Mouse (Mus musculus): ENCODE data around the gene Traf3ip1. TPM values are rescaled to one million over a fixed set of nuclear protein-coding genes. Genes with fewer than 3 reads are reported as not detected.
A peak's percentile ranks its signal among the peaks of the same experiment; 100 is the strongest.

The Traf3ip1 gene
- total RNA-seq (2017), result 6.9 and 7.8 TPM in 2 replicates

DNA sequence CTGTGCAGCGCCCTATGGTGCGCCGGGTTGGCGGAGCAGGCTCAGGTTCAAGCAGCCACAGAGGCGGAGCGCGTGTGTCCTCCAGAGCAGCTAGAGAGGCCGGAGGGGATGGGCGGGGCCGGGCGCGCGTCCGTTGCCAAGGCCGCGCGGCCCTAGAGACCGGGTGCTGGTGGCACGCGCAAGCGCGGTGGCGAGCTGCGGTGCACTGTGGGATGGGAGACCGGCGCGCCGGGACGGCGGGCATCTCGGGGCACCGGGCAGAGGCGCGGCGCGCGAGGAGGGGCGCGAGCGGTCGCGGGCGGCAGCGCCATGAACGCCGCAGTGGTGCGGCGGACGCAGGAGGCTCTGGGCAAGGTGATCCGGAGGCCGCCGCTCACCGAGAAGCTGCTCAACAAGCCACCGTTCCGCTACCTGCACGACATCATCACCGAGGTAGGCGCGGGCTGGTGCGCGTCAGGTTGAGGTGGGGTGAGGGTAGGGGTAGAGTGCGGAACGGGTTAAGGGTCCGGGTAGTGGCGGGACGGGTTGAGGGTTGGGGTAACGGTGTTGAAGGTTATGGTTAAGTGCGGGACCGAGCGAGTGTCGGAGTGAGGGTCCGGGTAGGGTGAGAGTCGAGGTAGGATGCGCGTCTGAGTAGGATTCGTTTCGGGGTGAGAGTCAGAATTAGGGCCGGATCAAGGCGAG is at the start of gene Traf3ip1:
Traf3ip1 (plus strand) TSS at position 191 of the 684 bp plus-strand sequence.
- ATAC-seq (replicated peaks in 1 of 2; ENCODE audit: insufficient read depth in 1 of 2, low FRiP score in 2 of 2, low TSS enrichment in 1 of 2, low read depth in 1 of 2, poor library complexity in 2 of 2, severe bottlenecking in 2 of 2), result peak; percentile 86 to 90

DNA sequence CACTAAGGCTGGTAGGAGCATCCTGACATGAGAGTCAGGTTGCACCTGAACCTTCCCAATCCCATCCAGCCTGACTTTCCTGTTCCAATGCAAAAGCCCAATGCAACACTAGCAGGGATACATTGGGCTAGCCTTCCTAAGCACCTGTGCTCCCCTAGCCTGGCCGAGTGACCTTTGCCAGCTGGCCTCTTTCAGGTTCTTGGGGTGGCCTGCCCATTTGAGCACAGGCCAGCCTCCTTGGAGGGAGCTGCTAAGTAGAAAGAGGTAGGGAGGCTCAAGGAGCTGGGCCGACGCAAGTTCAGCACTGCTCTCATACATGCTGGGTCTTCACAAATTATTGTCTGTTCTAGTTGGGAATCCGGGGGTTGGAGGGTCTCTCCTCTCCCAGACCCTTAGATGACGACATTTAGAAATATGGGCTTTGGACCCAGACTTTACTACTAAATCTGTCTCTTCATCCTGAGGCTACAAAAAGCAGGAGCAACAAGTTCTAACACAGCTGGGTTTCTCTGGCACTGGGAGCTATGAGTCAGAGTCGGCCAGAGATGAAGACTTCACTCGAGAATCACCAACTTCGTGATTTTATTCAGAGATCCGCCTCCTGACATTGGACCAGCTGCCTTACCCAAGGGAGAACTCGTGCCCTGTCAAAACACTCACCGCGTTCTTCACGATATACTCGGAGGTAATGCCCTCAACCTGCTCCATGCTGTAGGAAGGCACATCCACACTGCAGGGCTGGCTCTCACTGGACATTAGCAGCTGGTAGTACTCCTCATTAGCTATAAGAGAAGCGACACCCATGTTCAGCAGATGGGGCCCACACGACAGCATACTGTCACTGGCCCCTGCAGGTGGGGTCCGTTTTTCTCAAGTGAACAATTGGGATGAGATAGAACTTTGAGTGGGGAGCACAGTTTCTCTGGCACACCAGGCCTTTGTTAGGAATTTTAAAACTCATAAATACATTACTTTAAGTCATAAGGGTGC is 49.3 kb upstream of the Traf3ip1 start:
- no peak for ATAC-seq (replicated peaks in 1 of 2; ENCODE audit: insufficient read depth in 1 of 2, low FRiP score in 2 of 2, low TSS enrichment in 1 of 2, low read depth in 1 of 2, poor library complexity in 2 of 2, severe bottlenecking in 2 of 2)

DNA sequence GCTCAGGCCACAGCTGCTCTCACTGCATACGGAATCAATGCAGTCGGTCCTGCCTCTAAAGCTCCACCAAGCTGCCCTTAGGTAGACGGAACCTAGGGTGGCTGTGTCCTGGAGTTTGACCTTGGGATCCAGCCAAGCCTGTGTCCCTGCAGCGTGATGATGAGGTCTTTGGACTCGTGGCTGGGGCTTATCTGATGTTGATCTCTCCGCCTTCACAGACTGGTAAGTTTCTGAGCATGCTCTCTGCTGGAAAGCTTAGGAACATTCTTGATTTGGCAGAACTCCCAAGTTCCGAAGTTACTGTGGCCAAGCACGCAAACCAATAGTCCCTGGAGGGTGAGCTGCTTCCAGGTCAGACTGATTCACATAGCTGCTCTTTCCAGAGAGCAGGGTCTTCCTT is 48.4 kb upstream of the Traf3ip1 start:
- no peak for ATAC-seq (replicated peaks in 1 of 2; ENCODE audit: insufficient read depth in 1 of 2, low FRiP score in 2 of 2, low TSS enrichment in 1 of 2, low read depth in 1 of 2, poor library complexity in 2 of 2, severe bottlenecking in 2 of 2)

DNA sequence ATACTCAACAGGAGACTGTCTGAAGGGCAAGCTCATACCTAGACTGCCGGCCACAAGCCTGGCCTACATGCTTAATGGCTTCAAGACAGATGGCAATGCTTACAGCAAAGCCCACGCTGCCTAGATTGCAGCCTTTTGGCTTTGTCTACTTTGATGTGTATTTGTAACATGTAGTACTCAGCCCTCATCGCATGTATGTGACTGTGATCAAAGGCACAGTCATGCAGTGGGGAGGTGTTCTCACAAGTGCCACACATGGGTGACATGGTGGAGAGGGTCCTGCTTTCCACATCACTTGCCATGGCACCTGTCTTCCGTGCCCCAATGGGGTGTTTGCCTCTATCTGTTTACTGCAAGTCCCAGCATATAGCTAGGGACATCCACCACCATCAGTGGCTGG is 47.9 kb upstream of the Traf3ip1 start:
- no peak for ATAC-seq (replicated peaks in 1 of 2; ENCODE audit: insufficient read depth in 1 of 2, low FRiP score in 2 of 2, low TSS enrichment in 1 of 2, low read depth in 1 of 2, poor library complexity in 2 of 2, severe bottlenecking in 2 of 2)

DNA sequence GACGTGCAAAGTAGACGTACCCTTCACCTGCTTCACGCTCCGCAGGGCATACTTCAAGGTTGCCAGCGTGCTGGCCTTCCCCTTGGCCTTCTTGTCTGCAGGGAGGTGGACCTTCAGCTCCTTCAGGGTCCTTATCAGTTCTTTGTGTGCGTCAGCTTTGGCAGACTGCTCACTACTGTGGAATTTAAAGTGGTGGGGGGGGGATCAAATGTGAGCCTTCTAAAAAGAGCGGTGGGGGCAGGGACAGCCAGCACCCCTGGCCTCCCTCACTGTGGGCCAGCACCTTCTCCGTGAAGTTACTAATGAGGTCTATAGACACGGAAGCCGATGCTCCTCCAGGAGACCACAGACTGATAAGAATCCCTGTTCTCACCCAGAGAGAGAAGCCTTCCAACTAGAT is 45.8 kb upstream of the Traf3ip1 start:
- ATAC-seq (replicated peaks in 1 of 2; ENCODE audit: insufficient read depth in 1 of 2, low FRiP score in 2 of 2, low TSS enrichment in 1 of 2, low read depth in 1 of 2, poor library complexity in 2 of 2, severe bottlenecking in 2 of 2), result no peak

DNA sequence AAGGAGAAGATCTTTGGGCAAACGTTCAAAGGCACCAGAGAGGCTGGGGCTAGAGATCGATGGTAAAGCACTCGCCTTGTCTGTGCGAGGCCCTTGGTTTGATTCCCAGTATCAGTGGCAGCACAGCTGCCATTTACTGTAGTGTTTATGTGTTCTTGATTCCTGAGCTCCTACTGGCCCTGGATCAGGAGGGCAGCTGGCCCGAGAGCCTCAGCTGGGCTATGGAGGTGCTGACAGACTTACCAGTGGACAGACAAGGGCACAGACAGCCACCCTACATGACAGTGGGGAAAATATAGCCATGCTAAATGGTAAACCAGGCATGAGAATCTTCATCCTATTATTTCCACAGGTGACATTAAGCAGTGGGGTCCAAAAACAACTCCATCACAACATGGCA is 43.6 kb upstream of the Traf3ip1 start:
- ATAC-seq (replicated peaks in 1 of 2; ENCODE audit: insufficient read depth in 1 of 2, low FRiP score in 2 of 2, low TSS enrichment in 1 of 2, low read depth in 1 of 2, poor library complexity in 2 of 2, severe bottlenecking in 2 of 2), result no peak

DNA sequence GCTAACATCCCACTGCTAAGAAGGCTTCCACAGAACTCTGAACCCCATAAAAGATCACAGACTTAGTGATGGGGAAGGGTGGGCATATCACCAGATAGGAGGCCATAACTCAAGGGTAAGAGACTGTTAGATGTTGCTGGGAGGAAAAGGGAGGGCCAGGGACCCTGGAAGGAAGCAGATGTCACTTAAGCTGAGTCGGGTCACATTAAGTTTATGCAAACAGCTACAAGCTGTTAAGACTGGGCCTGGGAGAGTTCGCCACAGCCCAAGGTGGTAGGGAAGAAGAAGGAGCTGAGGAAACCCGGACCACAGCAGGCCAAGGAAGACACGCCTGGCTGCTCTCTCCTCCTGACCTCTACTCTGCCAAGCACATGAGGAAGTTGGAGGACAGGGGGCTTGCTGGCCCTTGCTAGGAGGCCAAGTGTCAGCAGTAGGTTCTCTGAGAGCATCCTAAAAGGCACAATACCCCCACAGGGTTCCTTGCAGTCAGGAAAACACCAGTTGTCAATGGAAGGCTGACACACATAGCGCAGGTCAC is 42.8 kb upstream of the Traf3ip1 start:
- ATAC-seq (replicated peaks in 1 of 2; ENCODE audit: insufficient read depth in 1 of 2, low FRiP score in 2 of 2, low TSS enrichment in 1 of 2, low read depth in 1 of 2, poor library complexity in 2 of 2, severe bottlenecking in 2 of 2), result peak; percentile 15 to 52; a peak in 3 of 4 replicates

DNA sequence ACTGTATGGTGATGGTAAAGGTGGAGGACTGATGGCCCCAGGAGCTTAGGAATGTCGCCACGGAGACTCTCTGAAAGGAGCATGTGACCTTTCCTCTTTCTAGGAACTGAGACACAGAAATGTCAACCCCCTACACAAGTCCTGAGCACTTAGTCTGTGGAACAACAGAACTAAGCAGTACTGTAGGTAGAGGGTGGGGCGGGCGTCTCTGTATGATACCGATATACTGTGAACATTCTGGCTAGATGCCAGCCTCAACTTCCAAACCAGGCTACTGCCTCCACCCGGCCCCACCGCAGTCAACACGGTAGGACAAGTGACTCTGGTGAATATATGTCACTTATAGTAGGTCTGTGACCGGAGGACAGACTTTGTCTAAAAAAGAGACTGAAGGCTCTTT is 40.5 kb upstream of the Traf3ip1 start:
- ATAC-seq (replicated peaks in 1 of 2; ENCODE audit: insufficient read depth in 1 of 2, low FRiP score in 2 of 2, low TSS enrichment in 1 of 2, low read depth in 1 of 2, poor library complexity in 2 of 2, severe bottlenecking in 2 of 2), result no peak

DNA sequence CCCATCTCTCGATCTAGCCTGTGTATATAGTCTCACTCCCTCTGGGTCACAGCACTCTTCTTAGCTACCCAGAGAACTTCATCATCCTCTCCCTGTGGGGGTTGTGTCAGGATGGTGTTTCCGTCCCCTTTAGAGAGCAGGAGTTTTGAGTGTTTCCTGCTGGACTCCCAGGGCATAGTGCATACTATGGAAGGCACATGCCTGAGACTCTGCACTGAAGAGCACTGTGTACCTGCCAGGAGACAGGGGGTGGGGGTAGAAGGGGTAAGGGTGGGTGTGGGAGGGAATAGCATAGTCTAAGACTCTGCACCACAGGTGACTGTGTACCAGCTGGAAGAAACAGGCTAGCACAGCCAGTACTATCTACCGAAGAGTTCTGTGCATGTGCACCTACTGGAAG is 40.1 kb upstream of the Traf3ip1 start:
- ATAC-seq (replicated peaks in 1 of 2; ENCODE audit: insufficient read depth in 1 of 2, low FRiP score in 2 of 2, low TSS enrichment in 1 of 2, low read depth in 1 of 2, poor library complexity in 2 of 2, severe bottlenecking in 2 of 2), result no peak

DNA sequence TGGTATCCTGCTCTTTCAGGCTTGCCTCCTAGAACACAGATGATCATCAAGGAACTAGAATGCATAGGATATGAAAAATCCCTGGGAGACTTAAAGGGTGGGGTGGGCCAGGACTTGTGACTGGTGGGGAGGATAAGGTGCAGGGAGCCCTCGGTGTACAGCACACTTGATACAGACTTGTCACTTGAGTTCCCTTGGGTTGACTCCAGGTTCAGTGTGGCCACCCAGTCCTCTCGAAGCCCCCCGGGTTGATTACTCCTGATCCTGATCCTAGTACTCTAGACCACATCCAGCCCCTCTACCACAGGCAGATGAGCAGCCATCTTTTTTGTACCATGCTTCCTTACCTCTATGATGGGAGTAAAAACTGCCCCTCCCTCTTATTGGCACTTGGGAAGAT is 39.5 kb upstream of the Traf3ip1 start:
- ATAC-seq (replicated peaks in 1 of 2; ENCODE audit: insufficient read depth in 1 of 2, low FRiP score in 2 of 2, low TSS enrichment in 1 of 2, low read depth in 1 of 2, poor library complexity in 2 of 2, severe bottlenecking in 2 of 2), result no peak

DNA sequence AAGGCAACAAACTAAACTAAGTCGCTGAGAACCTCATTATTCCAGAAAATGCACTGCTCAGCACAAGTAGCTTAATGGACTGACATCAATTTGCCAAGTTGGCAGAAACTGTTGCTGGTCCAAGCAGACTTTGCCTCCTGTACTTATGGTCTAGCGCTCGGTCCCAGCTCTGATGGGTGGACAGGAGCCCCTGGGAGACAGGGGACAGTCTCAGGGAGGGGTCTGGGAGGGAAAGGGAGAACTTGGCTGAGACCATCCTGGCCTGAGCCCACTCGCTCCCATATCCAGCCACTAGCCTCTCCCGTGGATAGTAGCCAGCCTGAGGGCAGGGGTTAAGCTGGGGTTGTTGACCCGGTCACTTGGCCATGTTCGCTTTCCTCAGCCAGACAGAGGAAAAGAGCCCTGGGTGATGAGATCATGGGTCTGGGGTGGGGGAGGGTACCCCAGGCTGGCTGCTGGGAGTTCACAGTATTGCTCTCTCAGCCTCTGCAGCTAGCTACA is 38.7 kb upstream of the Traf3ip1 start:
- ATAC-seq (replicated peaks in 1 of 2; ENCODE audit: insufficient read depth in 1 of 2, low FRiP score in 2 of 2, low TSS enrichment in 1 of 2, low read depth in 1 of 2, poor library complexity in 2 of 2, severe bottlenecking in 2 of 2), result no peak

DNA sequence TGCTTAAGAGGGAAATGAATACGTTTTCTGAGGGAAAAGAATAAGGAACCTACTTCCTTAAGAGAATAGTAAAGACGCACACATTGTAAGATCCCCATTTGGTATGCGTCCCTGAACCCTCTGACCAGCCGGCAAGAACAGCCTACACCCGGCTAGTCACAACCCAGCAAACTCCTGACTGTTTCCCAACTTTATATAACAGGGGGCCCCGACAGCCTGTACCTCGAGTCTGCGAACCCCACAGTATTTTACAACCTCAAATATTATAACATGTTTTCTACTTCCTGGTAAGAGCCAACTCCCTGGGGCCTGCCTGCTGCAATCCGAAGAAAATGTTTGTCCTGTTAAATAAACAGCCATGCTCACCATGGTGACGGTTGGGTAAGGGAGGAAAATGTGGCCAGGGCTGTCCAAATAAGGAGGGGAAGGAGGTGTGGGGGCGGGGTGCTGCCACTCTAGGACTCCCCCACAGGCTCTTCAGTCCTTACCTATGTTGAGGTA is 38.1 kb upstream of the Traf3ip1 start:
- peak; percentile 22 to 46 for ATAC-seq (replicated peaks in 1 of 2; ENCODE audit: insufficient read depth in 1 of 2, low FRiP score in 2 of 2, low TSS enrichment in 1 of 2, low read depth in 1 of 2, poor library complexity in 2 of 2, severe bottlenecking in 2 of 2)

DNA sequence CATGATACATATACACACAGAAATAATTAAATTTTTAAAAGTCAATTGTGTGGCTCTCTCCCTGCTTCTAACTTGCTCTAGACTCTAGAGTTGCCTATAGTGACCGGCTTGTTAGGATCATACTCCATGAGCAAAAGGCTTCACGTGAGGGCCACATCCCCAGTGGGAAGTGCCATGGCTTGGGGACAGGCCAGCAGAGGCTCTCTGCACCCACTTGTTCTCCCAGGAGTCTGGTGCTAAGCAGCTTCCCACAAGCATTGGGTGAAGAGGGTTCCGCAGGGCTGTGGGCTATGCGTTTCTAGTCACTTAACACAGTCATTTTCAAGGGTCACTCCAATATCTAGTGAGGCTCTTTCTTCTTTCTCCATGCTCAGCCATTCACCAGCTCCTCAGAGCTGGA is 37.3 kb upstream of the Traf3ip1 start:
- ATAC-seq (replicated peaks in 1 of 2; ENCODE audit: insufficient read depth in 1 of 2, low FRiP score in 2 of 2, low TSS enrichment in 1 of 2, low read depth in 1 of 2, poor library complexity in 2 of 2, severe bottlenecking in 2 of 2), result no peak

DNA sequence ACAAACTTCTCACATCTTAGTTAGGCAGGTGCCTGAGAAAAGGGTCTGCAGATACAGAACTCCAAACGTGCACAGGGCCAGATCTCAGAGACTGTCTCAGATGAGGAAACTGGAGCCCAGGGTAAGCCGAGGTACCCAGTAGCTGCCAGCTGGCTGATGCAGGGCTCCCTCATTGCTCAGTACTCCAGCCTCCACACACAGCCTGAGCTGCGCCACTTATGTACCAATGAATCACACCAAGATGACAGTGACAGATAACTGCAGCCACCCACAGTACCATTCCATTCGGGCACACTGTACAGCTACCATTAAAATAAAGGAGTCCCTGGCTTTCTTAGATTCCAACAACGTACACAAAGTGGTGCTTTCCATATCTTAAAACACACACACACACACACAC is 36.7 kb upstream of the Traf3ip1 start:
- no peak for ATAC-seq (replicated peaks in 1 of 2; ENCODE audit: insufficient read depth in 1 of 2, low FRiP score in 2 of 2, low TSS enrichment in 1 of 2, low read depth in 1 of 2, poor library complexity in 2 of 2, severe bottlenecking in 2 of 2)

DNA sequence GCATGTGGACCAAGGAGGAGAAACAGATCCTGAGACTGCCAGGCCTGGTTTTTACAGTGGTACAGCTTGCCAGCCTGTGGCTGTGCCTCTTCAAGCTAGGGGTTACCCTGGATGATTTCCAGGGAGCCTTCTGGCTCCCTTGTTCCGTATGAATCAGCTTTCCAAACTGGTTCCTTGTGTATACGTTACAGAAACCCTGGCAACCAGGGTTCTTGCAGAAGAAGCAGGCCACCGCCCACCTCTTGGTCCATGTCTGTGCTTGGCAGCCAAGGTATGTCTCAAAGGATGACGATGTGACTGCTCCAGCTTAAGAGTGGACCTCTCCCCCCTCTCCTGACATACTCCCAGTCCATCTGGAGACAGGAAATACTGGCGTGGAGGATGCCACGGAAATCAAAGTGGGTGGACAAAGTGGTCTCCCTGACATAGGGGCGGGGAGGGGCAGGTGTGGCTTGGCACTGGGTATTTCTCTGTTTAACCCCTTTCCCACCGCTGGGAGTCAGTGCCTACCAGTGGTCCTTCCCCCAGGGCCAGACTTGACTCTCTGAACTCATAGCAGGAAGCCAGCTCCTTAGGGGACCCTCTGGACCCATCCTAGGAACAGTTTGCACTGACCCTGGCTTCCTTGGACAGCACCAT is 36.1 kb upstream of the Traf3ip1 start:
- peak in 1 of 2 experiments; percentile 13; a peak in 1 of 4 replicates for ATAC-seq (replicated peaks in 1 of 2; ENCODE audit: insufficient read depth in 1 of 2, low FRiP score in 2 of 2, low TSS enrichment in 1 of 2, low read depth in 1 of 2, poor library complexity in 2 of 2, severe bottlenecking in 2 of 2)

DNA sequence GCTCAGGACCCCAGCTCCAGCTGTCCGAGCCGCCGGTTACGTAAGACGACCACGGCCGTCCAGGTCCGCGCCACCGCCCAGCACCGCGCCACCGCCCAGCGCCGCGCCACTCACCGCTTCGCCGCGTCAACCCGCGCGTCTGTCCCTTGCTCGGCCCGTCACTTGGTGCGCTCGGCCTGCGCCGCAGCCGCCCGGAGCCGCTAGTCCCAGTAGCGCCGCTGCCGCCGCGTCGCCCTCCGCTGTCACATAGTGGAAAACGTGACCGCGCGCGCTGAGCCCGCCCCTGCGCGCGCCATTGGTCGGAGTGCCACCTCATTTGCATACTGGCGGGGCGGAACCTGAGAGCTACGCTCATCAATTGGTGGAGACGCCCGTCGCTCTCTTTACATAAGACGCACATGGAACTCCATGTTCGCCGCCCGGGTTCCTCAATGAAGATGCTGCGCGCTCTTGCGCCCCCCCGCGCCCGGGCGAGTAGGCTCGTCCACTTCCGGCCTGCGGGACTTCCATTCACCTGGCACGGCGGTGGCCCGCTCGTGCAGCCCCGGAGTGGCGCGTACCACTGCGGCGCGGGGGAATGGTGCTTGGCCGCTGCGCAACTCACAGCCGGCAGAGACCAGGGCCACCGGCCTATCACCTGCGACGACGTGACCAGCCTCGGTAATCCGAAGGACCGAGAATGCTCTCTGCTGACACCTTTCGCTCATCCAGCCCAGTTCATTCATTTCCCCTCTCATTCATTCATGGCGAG is 35.2 kb upstream of the Traf3ip1 start, which contains the start of gene Per2:
Per2 (minus strand) TSS at position 266 of the 751 bp plus-strand sequence.
- ATAC-seq (replicated peaks in 1 of 2; ENCODE audit: insufficient read depth in 1 of 2, low FRiP score in 2 of 2, low TSS enrichment in 1 of 2, low read depth in 1 of 2, poor library complexity in 2 of 2, severe bottlenecking in 2 of 2), result peak; percentile 87 to 90

DNA sequence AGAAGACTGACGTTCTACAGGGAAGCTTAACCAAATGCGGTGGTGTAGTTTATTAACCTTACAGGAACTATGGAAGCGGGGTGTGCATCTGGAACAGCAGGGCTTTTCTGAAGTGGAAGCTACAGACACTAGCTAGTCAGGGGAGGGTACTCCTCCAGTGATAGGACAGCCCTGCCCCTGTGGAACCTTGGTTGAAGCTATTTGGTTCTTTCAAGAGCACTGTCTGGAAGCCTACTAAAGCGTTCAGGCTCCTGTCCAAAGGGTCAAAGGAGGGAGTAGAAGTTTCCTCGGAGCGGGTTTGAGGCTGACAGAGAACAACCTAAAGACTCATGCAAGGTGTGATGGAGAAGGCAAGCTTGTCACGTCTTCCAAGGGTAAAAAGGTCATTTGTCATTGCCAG is 34.4 kb upstream of the Traf3ip1 start:
- ATAC-seq (replicated peaks in 1 of 2; ENCODE audit: insufficient read depth in 1 of 2, low FRiP score in 2 of 2, low TSS enrichment in 1 of 2, low read depth in 1 of 2, poor library complexity in 2 of 2, severe bottlenecking in 2 of 2), result no peak
